Mouse (Mus musculus): ENCODE measurements around the gene Tgfb1i1.

GRCm38 (mm10) chr7:128300952-128301351, 54.3 kb downstream of the Tgfb1i1 start:
- TF ChIP-seq EP300 (IDR thresholded peaks at IDR 0.05) (no peak), CTCF (IDR thresholded peaks at IDR 0.05) (no peak)

All from lung, postnatal 0 days (tissue).